Mouse (Mus musculus) cerebellum, postnatal 25 days (tissue): ENCODE measurements around the gene Prrc2b.

Experiments
- DNase-seq, 2 experiments: peaks; one replicate each; pipeline ENCODE4 v3.0.0; 2021; ENCODE audit warnings: mixed read lengths in 2 of 2

The Prrc2b gene

DNA sequence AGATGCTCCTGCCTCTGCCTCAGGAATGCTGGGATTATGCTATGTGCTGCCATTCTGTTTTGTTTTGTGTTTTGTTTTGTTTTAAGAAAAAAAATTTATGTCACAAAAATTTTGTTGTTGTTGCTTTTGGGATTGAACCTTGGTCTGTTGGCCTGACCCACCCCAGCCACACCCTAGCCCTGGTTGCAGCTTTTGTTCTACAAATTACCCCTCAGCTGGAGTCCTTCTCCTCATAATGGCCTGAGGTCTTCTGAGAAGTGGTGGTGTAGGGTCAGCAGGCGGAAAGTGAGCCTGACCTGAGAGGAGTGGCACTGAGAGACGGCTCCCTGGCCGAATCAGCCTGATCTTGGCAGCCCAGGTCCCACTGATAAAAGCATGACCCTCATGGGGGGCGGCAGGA, 11.8 kb downstream of the Prrc2b start:
- no peak for DNase-seq

DNA sequence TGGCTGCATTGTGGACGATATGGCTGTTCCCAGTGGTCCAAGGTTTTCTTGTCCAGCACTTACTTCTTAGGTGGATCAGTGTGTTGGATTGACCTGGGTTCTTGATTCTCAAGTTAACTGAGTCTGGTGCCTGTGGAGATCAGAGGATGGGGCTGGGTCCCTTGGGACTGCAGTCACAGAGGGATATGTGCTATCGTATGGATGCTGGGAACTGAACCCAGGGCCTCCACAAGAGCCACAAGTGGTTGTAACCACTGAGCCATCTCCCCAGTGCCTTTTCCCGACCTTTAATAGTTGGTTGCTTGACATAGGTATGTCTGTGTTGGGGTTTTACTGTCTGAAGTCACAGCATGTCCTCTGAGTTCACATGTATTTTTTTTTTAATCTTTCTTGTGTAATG, 12.2 kb downstream of the Prrc2b start:
- no peak for DNase-seq

DNA sequence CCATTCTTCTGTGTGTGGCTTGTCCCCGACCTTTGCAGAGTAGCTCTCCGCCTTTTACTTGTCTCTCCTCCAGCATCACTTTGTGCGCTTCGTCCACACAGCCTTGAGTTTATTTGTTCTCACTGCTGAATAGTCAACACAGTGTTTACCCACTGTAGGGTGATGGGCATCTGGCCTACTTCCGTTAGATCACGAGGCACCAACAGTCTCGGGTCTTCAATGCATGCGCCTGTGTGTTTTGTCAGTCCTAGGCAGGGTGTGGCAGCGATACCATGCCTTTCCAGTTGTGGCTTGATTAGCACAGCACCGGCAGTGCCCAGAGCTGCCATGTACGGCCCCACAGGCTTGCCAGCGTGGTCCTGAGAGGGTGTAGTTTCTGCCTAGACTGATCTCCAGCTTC, 13.6 kb downstream of the Prrc2b start:
- peak in 1 of 2 experiments; percentile 27 for DNase-seq

DNA sequence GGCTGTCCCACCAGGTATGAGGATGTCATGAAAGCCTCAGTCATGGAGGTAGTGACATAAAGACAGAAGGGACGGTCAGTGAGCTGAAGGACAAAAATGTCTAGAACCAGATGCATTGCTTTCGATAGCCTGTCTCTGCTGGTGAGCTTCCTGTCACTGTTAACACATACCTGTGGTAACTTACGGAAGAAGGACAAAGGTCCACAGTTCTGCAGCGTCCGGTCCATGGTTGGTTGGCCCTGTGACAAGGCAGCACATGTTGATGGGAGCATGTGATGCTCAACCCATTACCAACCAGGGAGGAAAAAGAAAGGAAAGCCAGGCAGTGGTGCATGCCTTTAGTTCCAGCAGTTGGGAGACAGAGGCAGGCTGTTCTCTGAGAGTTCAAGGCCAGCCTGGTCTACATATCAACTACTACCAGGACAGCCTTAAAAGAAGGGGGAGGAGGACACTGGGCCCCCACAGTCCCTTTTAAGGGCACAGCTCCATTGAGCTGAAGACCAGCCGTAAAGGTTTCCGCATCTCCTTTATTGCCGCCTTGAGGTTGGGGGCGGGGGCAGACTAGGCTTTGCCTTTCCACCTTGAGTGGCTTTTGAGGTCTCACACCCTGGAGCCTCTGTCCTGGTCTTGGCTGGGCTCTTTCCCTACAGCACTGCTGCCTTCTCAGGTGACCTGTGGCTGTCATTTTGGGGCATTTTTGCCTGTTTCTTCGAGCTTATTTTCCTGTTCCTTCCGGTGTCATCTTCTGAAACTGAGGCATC, 14.3 kb downstream of the Prrc2b start:
- peak; percentile 31 to 57 for DNase-seq

DNA sequence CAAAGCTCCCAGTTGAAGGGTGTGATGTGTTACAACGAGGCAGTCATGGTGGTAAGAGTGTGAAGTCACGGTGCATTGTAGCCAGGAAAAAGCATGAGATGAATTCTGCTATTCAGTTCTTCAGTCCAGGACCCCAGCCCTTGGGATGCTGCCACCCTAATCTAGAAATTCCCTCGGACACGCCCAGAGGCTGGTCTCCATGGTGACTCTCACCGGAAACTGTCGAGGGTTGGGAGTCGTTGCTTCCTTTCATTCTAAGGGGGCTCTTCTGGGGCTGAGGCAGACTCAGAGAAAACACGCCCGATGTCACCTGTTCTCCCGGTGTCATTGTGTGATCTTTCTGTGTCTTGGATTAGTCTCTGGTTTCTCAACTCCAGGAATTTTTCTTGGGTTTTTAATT, 15.7 kb downstream of the Prrc2b start:
- DNase-seq: no peak

DNA sequence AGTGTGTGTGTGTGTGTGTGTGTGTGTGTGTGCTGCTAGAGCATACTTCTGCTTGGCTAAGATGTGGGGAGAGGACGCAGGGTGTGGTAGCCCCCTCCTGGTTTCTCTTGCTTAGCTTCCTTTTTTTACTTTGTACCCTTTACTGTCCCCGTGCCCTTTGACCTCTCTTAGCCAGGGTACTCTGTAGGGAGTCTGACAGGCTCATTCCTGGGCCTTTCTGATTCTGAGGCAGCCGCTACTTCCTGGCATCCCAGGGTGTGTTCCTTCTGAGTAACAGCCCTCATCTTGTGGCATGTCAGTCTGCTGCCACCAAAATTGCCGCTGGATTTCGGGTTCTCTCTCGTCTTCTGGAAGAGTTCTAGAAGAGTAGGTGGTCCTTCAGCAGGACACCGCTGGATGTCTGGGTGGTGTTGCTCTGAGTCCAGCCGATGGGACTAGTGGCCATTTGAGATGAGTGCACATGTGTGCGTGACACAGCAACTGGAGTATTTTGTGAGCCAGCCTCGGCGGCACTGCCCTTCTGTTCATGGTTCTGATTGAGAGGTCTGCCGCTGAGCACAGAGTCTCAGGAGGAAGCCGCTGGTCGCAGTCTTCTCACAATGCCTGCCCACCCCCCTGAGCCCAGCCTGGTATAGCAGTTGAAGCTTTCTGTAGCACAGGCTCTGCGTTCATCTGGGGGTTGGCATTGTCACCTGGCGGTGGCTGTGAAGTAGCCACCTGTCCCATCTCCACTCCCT, 16.3 kb downstream of the Prrc2b start:
- DNase-seq: peak in 1 of 2 experiments; percentile 63

DNA sequence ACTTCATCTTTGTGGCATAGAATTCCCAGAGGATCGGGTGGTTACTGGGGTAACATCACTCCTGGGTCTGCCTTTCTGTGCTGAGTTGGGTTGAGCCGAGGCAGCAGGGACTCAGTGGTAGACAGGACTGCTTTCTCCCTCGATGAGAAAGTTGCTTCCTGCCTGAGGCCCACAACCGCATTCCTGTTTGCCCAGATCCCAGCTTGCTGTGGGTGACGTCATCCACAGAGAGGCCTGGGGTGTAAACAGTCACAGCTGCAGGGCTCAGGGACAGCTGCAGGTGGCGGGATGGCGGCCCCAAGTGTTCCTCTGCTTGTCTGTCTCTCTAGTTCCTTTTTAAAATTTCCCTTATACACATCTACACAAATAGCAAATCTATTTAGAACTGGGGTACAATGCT, 16.9 kb downstream of the Prrc2b start:
- DNase-seq: peak; percentile 47 to 58

DNA sequence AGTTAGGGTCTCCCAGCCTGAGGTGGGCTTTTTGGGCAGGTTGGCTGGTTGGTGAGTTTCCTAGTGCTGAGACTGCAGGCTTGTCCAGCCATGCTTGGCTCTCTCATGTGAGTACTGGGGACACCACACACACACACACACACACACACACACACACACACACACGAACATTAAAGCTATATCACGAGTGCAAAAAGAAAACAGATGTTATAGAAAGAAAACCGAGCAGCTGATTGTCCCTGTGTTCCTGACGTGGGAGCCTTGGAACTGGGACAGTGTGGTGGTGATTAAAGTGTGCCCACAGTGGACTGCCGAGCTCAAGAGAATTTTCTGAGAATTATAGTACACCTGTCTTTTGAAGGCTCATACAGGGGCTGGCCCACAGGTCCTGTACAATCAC, 18.4 kb downstream of the Prrc2b start:
- no peak for DNase-seq

DNA sequence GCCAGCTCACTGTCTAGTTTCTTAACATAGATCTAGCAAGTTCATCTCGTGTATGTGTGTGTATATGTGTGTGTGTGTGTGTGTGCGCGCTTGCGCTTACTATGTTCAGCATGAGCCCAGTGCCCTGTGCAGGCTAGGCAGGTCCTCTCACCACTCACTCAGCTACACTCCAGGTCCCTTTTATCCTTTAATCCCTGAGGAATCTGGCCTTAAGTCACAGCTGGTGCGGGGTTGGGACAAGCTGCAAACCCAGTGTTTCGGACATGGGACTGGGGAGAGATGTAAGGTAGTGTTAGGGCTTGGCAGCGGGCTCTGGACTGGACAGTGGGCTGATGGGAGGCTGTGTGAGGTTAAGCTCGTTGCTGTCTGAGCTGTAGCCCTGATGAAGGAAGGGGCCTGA, 19.1 kb downstream of the Prrc2b start:
- peak in 1 of 2 experiments; percentile 19 for DNase-seq

DNA sequence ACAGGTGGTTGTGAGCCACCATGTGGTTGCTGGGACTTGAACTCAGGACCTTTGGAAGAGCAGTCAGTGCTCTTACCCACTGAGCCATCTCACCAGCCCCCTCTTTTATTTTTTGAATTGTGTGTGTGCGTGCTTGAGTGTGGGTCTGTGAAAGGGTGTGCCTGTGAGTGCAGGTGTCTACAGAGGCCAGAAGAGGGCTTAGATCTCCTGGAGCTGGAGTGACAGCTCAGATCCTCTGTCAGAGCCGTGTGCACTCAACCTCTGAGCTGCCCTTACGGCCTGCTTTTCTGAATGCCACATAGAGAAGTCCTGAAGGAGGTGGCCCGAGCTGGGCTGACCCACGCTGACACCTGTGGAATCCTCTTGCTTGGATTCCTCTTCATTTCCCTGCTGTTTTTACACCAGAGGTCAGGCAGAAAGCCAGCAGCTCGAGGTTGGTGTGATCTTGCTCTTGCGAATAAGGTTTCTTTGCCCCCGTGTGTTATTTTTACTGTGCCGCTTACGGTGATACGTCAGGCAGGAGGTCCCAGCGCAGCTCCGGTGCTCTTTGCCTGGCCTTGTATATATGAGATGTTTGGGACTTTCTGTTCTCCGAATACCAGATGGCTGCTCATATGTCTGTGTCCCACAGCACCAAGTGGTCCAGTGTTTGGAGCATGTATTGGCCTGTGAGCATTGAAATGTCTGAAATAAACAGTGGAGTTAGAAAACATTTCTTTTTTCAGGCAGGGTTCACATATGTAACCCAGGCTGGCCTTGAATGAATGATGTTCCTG, 21.0 kb downstream of the Prrc2b start:
- peak; percentile 16 to 51 for DNase-seq

DNA sequence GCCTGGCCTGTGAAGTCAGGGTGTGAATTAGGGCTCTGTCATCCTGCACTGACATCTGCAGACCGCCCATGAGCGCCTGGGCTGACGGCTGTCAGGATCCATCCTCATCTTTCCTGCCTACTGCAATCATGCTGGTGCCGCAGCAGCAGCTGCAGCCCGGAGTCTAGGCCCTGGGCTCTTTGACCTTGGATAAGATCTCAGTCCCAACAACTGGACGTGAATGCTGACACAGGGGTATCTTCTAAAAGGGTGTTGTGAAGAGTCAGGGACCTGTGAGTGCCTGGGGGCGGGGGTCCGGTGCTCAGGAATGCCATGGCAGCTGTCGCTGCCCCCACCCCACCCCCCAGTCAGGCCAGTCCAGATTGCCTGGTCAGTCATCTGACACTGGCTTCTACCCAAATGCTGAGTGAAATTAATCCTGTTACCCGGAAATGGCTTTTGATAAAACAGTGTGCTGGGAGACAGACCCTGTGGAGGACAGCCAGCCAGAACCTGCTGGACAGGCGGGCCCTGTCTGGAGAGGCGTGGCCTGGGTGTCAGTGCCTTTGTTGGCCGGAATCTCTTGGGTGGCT, 23.4 kb downstream of the Prrc2b start:
- peak; percentile 62 to 76 for DNase-seq

DNA sequence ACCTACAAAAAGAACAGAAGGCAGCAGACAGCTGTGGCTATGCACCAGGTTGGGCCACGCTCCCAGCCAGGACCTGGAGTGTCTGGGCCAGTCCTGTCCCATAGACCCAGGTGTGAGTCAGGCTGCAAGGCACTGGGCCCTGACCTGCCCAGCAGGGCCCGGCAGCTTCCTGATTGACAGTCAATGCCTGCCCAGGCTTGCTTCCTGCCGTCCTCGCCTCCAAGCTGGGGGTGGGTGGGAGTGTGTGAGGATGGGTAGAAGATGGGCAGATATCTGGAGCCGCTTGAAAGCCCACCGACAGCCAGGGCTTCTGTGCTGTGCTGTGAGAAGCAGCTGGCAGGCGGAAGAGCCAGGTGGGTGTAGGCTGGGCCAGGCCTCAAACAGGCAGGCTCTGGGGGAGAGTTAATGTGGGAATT, 24.2 kb downstream of the Prrc2b start:
- peak; percentile 69 to 79 for DNase-seq

DNA sequence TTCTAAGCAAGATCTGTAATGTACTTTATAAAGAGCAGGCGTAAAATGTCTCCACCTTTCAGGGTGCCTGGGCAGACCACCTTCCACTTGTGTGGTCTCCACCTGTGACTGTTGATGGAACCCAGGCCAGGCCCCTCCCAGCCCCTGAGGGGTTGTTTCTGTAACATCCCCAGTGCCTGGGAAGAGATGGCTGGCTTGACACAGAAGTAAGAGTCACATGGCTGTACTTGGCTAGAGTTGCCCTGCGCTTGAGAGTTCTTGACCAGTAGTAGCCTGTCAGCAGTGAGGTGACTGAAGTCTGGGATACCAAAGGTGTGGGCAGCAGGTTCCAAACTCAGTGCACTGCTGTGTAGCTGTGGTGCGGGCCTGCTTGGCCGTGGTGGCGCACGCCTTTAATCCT, 24.6 kb downstream of the Prrc2b start:
- peak in 1 of 2 experiments; percentile 33 for DNase-seq

DNA sequence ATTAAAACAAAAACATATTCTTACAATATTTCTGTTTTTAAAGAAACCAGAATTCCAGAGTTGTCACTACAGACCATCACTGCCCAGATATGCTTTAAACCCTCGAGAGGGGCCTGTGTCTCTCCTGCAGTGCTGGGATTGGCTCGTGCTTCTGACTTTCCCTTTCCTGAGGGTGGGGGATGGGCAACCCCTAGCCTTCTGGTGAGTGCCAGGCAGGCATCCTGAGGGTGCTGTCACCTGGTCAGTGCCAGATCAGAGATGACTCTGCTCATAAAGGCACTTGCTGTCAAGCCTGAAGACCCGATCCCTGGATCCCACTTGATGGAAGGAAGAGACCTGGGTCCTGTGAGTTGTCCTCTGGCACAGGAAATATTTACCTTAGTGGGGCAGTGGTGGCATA, 26.0 kb downstream of the Prrc2b start:
- DNase-seq: peak; percentile 61 to 75

DNA sequence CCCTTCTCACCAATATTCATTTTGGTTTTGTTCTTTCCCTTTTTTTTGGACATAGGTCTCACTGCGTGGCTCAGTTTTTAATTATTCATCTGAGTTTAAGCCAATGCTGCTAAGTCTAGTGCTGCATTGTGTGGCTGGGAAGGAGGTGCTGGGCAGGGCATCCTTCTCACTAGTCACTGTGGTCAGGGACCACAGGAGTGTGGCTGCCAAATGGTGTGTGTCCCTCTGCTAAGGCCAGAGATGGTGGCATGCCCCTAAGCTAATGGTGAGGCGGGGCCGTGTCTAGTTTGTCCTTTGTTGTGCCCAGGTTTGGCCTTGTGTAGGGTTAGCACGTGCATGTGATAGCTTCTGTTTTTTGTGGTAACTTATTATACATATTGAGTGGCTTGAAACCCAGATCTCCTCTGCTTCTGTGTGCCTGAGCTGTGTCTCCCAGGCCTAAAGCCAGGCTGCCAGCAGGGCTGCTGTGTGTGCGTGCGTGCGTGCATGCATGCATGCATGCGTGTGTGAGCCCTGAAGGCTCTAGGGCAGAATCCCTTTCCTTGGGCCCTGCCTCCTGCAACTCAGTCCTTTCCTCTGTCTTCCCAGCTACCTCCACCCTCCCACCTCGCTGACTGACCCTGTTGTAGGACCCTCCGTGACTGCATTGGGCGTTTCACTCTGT, 26.6 kb downstream of the Prrc2b start:
- peak; percentile 50 to 54 for DNase-seq

DNA sequence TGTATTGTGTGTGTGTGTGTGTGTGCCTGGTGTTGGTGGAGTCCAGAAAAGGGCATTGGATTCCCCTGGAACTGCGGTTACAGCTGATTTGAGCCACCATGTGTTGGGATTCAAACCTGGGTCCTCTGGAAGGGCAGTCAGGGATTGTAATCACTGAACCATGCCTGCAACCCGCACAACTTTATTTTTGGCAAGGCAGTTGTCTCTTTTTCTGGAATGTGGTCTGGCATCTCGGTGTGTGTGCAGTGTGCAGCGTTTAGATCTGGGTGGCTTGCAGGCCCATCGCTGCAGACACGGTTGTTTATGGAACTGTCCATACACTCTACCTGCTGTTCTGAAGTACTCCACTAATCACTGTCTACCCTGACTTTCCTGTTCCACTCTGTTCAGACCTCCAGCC, 28.5 kb downstream of the Prrc2b start:
- DNase-seq: no peak

DNA sequence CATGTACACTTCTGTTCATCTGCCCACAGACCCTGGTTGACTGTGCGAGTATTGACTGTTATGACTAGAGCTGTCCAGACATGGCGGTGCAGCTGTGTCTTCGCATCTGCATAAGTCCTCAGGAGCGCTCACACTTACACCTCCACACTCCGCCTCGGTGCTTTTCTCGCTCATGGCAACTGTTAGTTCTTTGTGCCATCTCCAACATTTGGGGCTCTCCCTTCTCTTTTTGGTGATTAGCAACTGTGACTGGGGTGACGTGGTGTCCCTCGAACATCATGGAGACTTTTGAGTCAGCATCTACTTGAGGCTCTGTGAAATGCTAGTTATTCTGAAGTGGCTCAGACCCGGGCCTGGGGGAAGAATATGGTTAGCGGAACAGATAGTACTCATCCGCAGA, 29.2 kb downstream of the Prrc2b start:
- no peak for DNase-seq

DNA sequence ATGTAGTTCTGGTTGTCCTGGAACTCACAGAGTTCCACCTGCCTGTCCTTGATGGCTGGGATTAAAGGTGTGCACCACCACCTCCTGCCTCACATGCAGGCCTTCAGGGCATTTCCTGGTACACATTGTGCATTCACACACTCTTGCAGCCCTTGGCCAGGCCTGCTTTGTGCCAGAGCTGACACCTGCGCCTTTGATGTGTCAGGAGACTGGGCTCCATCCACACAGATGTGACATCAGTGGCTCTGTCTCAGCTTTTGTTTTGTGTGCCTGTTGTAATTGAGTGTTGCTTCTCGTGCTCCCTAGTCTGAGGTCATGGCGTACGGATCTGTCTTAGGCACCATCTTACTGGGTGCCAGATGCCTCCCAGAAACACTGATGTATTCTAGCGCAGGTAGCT, 30.5 kb downstream of the Prrc2b start:
- no peak for DNase-seq

DNA sequence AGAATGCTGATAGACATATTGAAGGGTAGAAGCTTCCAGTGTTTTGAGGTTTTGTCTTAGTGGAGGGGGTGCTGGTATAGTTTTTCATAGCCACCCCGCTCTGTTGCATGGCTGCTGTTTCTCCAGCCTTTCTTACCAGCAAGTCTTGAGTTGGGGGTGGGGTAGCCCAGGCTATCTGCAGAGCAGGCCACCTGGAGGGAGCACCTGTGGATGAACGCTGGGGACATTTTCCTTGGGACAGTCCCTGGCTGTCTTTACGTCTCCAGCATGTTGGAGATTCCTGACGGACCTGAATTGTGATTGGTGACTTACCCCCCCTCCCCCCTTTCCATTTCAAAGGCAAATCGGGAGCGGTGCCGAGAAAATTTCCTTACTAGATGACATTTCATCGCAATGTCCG, 31.2 kb downstream of the Prrc2b start:
- DNase-seq: no peak

DNA sequence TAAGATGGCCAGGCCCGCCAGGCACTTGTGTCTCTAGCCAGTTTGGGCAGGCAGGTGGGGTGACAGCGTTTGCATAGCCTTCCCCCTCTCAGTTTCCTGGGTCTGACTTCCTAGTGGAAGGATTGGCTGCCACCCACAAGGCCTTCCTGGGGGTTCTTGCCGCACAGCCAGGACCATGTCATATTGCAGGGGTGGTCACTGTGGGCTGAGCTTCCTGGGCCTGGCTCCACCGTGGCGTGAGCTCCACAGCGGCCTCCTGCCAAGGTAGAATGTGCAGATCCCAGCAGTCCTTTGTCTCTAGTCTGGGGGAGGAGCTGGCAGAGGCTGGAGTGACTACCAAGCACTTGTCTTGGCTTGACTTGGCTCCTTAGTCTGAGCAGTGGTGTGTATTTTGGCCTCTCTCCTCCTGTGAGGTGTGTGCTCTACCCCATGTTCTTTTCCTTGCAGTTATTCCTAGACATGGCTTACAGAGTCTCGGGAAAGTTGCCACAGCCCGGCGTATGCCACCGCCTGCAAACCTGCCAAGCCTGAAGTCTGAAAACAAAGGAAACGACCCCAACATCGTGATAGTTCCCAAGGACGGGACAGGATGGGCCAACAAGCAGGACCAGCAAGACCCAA, 31.9 kb downstream of the Prrc2b start:
- peak; percentile 64 to 68 for DNase-seq

DNA sequence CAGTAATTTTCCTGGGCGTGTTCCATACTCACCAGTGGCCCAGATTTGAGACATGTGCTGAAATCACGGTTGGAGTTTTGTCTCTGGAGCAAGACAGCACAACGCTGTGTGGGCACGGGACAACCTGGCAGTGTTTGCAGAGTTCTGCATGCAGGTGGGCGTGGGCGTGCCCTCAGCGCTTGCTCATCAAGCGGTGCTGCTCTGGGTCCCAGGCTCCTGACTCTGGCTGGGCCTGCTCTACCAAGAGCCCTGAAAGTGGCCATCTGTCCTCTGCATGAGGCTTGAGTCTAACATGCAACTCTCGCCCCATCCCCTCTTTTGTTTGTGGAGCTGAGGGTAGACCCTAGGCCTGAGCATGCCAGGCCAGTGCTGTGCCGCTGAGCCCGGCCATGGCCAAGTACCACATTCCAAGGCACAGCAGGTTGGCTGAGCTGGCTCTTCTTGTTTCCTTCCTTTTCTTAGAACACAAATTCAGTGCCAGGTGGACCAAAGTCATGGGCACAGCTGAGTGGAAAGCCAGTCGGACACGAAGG, 36.2 kb downstream of the Prrc2b start:
- peak; percentile 81 to 82 for DNase-seq

DNA sequence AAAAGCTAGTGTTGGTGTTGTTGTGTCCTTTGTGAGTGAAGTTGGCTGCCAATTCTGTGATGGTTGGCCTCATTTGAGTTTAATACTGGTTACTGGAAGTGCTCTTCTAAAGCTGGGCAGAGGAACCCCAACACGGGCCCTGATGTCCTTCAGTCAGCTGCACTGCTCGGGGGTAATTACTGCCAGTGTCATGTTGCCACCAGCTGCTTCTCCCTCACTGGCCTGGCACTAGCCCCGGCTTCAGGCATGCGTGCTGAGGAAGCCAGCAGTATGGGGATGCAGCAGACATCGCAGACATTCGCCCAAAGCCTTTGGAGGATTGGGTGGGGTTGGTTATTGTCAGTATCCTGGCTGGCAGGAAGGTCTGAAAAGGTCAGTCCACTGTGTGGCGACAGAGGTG, 36.8 kb downstream of the Prrc2b start:
- peak in 1 of 2 experiments; percentile 67 for DNase-seq
